Mouse (Mus musculus) spleen, adult 2 months (tissue): ENCODE data around the gene Srd5a1.

ENCODE experiments used
- CTCF ChIP-seq: fragments of 200-500 bp; IDR thresholded peaks from 2 replicates; pipeline ENCODE4 v1.5.1; 2011; ENCODE audit warnings: mild to moderate bottlenecking, inconsistent platforms; ENCODE audit not compliant: insufficient read depth, insufficient read length, insufficient replicate concordance; ENCODE audit errors: extremely low read depth
- POLR2A ChIP-seq: fragments of 200-500 bp; IDR thresholded peaks from 2 replicates; pipeline ENCODE4 v1.6.1; 2011; ENCODE audit warnings: low read depth, low read length, inconsistent platforms

DNA sequence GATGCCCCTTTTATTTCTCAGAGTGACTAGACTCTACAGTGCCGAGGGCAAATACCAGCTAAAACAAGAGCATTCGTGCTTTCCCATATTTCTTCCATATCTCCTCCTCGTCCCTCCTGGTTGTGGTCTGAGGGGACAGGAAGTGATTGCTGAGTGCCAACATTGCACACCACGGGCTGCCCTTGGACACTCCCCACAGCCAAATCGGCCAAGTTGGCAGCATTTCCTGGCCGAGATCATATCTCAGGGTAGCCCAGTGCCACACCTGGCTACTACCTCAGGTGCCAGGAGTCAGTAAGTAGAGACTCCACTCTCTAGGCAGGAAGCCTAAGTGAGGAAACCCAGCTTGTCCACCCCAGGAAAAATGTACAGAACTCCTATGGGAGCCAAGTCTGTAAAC lies 70.0 kb downstream of the Srd5a1 start:
- TF ChIP-seq CTCF (no peak), POLR2A (no peak)
